Mouse (Mus musculus): ENCODE measurements at regions not wholly inside any gene's neighbourhood (a gene's known extent, or its start where the extent isn't known, plus 50 kb on each side); places are given as distances from the start of the nearest gene placed in this dataset.

DNA sequence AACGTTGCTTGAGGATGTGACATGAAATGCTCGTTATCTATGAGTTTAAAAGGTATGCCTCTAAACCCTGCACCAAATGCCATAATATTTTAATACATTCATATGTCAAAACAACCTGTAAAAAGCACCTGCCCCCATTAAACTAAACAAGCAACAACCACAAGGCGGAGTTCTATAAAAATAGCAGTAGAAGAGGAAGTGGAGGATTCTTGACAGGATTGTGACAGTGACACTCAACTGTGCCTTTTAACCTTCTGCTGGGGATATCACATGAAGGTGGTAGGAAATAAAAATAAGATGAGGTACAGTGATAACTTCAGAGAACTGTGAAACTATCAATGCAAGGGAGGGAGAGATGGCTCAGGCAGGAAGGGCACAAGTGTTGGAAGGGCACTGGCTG lies 58.6 kb upstream of the Dbx2 start:
- Histone ChIP-seq H3K9ac (no peak overlapping the region), H3K4me2 (no peak overlapping the region), H3K36me3 (no peaks in the 10 kb centered on the region), H3K4me3 (replicated peaks) (no peak overlapping the region), H3K4me1 (no peaks in the 10 kb centered on the region), H3K27me3 (no peaks in the 10 kb centered on the region), H3K9me3 (replicated peaks) (no peaks in the 10 kb centered on the region; the same call in 1 of the 2 replicates), H3K27ac (no peak overlapping the region)
- 82% methylated on average over 3 of the region's 3 CpGs for WGBS
- no peak for ATAC-seq (replicated peaks; ENCODE audit: low FRiP score)

DNA sequence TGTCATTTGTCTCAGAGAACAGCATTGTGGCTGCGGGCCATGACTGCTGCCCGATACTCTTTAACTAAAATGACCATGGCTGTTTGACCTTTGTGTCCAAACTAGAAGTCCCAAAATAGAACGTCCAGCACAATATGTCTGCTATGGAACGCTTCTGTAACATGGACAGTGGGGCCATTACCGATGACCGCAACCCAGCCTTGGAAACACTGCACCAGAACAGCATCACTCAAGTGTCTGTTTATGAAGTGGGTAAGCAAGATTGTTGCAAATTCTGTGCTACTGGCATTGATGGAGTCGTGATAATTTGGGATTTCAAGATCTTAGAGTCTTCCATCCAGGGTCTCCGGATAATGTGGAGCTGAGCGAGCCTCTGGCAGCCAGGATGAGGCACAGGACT lies 60.2 kb upstream of the Dbx2 start:
- no peak for ATAC-seq (replicated peaks; ENCODE audit: low FRiP score)
- Histone ChIP-seq H3K27me3 (no peaks in the 10 kb centered on the region), H3K27ac (no peak overlapping the region), H3K4me3 (replicated peaks) (no peak overlapping the region), H3K9me3 (replicated peaks) (no peaks in the 10 kb centered on the region; the same call in 1 of the 2 replicates), H3K9ac (no peak overlapping the region), H3K36me3 (no peaks in the 10 kb centered on the region), H3K4me2 (no peak overlapping the region), H3K4me1 (no peaks in the 10 kb centered on the region)
- 87% methylated on average over 9 of the region's 9 CpGs for WGBS

DNA sequence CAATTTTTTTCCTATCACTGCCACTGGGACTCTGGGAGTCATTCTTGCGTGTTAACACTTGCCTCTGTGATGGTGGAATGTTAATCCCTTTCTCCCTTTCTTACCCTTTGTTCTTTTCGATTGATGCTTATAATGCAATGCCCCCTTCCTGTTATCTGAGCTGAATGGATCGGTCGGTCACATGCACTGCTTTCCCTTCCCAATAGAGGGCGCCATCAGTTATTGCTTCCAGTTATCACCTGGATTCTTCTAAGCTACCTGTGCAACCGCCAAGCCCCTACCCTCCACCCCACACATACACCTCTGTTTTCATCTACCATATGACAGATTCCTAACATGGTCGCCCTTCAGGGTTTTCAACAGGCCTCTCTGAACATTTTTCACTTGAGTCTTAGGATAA lies 66.9 kb upstream of the Ano6 start:
- H3K27ac ChIP-seq, result no peak overlapping the region
- no peaks in the 10 kb centered on the region for H3K27me3 ChIP-seq
- no peaks in the 10 kb centered on the region for H3K36me3 ChIP-seq
- no peak overlapping the region for H3K9ac ChIP-seq
- H3K4me3 ChIP-seq (replicated peaks), result no peak overlapping the region
- H3K4me2 ChIP-seq, result no peak overlapping the region
- H3K9me3 ChIP-seq (replicated peaks), result no peaks in the 10 kb centered on the region
- 0 out of 2 replicates have a peak, but pooled peaks cover 6% of the 10 kb centered on the region for H3K4me1 ChIP-seq
- no peak for ATAC-seq (replicated peaks; ENCODE audit: low FRiP score)
- 59% methylated on average over 7 of the region's 7 CpGs for WGBS

DNA sequence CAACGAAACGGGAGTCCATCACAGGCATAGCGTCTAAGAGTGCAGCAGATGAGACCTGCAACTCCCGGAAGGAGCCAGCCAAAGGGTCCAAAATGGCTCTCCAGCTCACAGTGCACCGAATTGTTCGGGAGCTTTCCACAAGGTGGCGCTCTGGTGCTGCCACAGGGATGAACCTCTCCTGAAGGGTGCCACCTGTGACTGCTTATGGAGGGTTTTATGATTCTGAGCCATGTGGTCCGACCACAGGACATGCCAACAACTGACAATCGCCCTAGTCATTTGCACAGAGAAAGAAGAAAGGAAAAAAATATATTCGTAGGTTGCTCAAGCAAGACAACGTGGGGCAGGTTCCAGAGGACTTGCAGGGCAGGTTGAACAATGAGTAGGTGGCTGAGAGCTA lies 64.8 kb upstream of the Ano6 start:
- H3K9ac ChIP-seq, result no peak overlapping the region
- 0 out of 2 replicates have a peak, but pooled peaks have one; percentile 43 for ATAC-seq (replicated peaks; ENCODE audit: low FRiP score)
- H3K27ac ChIP-seq, result no peak overlapping the region
- WGBS, result 35% methylated on average over 11 of the region's 11 CpGs
- H3K27me3 ChIP-seq, result no peaks in the 10 kb centered on the region
- H3K9me3 ChIP-seq (replicated peaks), result no peaks in the 10 kb centered on the region
- H3K4me1 ChIP-seq, result 0 out of 2 replicates have a peak, but pooled peaks cover 6% of the 10 kb centered on the region
- no peaks in the 10 kb centered on the region for H3K36me3 ChIP-seq
- no peak overlapping the region for H3K4me3 ChIP-seq (replicated peaks)
- no peak overlapping the region for H3K4me2 ChIP-seq

GRCm38 (mm10) chr15:95726516-95726915 lies 64.1 kb upstream of the Ano6 start:
- no peak overlapping the region for H3K27ac ChIP-seq
- no peaks in the 10 kb centered on the region for H3K36me3 ChIP-seq
- H3K9me3 ChIP-seq (replicated peaks), result no peaks in the 10 kb centered on the region
- 0 out of 2 replicates have a peak, but pooled peaks cover 6% of the 10 kb centered on the region for H3K4me1 ChIP-seq
- H3K27me3 ChIP-seq, result no peaks in the 10 kb centered on the region
- H3K4me2 ChIP-seq, result no peak overlapping the region
- no peak overlapping the region for H3K9ac ChIP-seq
- no peak overlapping the region for H3K4me3 ChIP-seq (replicated peaks)
- 76% methylated on average over 13 of the region's 13 CpGs for WGBS
- no peak for ATAC-seq (replicated peaks; ENCODE audit: low FRiP score)

DNA sequence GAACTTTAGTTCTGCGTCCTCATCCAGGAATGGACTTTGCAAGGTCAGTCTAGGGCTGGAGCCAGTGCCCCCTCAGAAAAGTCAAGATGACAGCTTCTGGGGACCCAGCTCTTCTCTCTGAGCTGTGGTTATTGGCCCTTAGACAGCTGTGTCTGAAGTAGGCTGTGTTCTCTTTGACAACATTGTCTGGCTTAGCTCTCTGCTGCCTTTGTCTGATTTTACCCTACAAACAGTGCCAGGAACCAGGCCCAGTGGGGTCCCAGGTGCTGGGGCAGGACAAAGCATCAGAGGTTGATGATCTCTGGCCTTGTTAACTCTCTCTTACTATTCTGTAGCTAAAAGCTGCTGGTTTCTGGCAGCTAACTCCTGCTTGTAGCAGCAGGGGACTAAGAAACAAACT lies 54.9 kb upstream of the Ano6 start:
- Histone ChIP-seq H3K9me3 (replicated peaks) (no peaks in the 10 kb centered on the region), H3K9ac (no peak overlapping the region), H3K4me2 (no peak overlapping the region), H3K4me3 (replicated peaks) (no peak overlapping the region), H3K36me3 (no peaks in the 10 kb centered on the region), H3K27me3 (no peaks in the 10 kb centered on the region), H3K27ac (no peak overlapping the region), H3K4me1 (no peaks in the 10 kb centered on the region)
- 88% methylated on average over 1 of the region's 1 CpGs for WGBS
- ATAC-seq (replicated peaks; ENCODE audit: low FRiP score), result no peak
